Mouse (Mus musculus) cerebellum, postnatal 36 days (tissue): ENCODE measurements around the gene Sorcs1.
A peak's percentile ranks its signal among the peaks of the same experiment; 100 is the strongest.

Experiments
- DNase-seq, 2 experiments: peaks; one replicate each; pipeline ENCODE4 v3.0.0; 2021 to 2022; ENCODE audit warnings: mixed read lengths in 2 of 2

The Sorcs1 gene

DNA sequence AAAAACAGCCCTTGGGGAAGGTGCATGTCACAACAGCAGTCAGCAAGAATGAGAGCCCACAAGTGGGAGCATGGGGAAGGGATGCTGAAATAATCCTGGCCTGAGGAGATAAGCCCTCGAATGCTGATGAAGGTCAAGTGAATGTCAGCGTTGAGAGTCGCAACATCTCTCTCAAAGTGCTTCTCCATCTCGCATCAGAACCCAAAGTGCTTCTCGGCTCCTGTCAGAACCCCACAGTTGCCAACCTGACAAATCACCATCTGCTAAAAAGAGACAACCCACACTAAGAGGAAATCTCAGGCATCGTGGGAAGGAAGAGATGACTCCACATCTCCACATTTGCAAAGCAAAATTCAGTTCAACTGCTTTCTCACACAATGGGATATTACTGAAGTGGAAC lies 119.7 kb downstream of the Sorcs1 start:
- no peak for DNase-seq

DNA sequence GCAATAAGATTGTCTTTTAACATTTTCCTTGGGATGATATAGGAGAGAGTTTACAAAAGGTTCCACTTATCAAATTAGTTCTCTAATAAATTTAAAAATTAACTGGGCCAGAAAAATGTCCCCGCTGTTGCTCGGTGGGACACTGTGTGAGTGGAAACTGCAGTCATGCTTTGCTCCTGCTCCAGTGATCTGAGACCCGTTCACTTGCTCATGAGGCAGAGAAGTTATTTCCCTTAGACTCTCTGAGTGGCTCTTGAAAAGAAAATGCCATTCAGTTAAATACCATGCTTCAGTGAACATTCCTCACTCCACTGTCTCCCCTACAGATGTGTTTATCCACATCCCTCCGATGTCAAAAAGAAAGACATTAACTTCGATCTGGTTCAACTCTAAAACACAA lies 144.4 kb downstream of the Sorcs1 start:
- no peak for DNase-seq

DNA sequence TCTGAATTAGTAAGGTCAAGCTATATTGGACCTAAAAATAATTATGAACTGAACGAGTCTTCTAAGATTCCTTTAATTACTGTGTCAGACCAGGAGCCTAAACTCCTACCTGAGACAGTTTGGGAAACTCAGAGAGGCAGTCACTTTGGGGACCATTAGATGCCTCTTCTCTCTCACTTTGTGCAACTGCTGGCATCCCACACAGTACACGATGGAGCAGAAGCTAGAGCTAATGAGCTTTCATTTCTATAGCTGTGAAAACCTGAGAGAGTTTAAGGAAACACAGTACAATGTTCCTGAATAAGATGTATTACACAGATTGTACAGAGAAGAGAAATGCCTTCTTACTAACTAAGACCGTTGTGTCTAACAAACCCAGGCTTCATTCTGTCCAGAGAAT lies 150.6 kb downstream of the Sorcs1 start:
- no peak for DNase-seq

DNA sequence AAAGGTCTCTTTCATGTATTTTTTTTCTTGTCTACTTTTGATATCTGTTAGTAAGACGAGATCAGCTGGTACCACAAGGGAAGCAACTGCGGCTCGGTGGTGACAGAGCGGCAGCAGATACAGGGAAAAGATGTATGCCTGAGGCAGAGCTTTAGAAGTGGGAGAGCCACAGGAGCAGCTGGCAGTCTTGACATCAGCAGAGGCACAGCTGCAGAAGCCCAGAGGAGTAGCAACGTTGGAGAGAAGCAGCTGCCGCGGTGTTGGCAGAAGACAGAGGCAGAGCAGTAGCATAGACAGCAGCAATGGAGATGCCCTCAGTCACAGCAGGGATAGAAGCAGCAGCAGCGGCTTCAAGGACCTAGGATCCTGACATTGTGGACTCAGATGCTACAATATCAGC lies 152.4 kb downstream of the Sorcs1 start:
- no peak for DNase-seq

DNA sequence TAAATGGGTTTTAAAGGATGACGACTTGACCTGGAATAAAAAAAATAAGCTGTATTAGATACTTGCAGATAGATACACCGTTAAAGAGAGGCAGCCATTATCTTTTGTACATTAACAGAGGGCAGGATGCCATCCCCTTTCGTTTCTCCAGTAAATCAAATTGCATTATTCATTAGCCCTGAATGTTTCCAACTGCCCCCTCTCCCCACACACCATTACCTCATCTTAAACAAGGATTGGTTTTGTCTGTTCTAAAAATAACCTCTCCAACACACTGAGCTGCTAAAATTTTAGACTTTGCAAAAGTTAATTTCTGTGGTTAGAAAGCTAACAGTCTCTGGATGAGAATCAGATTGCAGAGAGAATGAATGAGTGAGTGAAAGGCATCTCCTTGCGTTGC lies 156.5 kb downstream of the Sorcs1 start:
- DNase-seq = no peak

DNA sequence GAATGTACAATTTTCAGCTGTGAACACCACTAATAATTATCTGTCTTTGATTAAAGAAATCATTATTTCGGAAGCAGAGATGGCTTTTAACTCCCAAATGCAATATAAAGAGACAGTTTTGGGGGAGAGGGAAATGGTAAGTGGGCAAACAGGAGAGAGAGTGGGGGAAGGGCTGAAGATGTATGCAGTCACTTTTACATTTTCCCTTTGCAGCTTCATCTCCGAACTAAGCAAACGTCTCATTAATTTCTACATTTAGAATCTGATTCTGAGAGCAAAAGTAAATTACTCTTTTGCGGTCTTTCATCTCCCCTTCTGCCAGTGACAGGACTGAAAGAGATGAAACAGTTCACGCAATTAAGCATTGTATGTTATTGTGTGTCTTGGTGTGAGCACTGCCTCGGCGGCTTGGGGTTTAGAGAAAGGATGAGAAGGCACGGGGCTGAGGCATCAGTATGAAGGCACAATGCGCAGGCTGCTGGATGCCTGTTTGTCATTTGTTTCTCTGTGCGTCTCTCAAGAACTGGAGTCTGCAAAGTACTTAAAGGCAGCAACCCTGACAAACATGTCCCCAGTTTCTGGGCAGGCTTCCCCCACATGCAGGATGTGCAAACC lies 163.3 kb downstream of the Sorcs1 start:
- DNase-seq = no peak

DNA sequence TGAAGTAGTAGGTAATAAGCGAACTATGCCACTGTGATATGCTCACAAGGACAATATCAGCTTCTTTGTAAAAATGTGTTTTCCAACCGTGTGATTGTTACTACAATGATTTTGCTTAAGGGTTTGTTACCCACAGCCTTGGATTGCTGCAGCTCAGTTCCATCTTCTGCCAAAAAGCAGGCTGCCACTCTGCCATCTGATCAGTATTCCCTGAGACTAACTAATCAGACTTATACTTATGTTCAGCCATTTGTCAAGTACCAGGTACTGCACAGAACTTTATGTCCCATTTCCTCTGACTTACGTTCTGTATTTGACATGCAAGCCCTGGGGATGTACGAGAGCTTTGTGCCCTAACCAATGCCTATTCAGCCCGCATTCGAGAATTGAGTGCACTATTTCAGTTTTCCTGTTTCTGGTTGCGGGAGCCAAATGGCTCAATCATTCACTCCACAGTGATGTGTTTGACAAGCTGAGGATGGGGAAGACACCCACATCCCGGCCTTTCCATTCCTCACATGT lies 164.1 kb downstream of the Sorcs1 start:
- no peak for DNase-seq

DNA sequence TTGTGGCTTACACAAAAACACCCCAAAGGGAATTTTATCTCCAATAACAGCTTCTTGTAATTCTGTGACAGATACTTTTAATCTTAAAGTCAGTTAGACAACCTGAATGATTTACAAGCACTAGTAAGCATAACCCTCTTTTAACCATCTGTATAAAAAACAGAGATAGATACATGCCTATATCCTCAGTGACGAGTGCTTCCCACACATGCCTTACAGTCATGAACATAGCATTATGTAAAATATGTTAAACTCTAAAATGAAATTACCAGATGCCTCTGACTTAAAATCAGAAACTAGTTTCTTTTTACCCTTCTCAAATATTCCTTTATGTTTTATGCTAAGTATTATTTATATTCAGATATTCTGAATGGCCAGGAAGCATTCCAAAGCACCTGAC lies 175.6 kb downstream of the Sorcs1 start:
- no peak for DNase-seq

DNA sequence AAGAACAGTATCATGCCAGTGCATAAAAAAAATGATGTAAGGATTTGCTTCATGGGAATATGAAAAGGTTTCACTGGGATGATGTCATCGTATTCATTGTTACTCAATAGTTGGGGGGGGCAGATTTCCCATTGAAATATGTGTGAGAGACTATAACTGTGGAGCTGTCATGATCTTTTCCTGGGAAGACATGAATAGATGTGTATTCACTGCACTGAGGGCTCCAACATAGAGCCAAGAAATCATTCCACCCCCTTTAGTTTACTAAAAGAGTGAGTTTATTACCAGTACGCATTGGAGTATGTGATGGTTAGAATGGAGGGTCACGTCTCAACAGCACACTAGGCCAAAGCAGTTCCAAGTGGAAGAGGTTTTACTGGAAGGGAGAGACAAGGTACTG lies 187.3 kb downstream of the Sorcs1 start:
- no peak for DNase-seq

DNA sequence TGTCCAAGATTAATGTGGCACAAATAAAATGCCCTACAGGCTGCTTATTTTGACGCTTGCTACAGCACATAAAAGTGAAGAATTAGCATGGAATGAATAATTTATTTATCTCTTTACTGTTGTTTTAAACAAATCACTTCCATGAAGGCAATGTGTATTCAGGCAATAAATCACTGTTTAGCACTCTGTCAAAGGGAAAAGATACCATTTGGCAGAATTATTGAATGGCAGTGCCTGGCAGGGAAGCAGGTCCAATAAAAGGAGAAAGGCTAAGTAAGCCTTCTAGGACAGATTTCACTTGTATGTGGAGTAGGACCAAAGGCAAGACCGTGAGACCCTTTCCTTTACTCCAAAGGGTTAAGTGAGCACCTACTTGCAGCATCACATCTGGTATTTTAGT lies 187.7 kb downstream of the Sorcs1 start:
- no peak for DNase-seq

DNA sequence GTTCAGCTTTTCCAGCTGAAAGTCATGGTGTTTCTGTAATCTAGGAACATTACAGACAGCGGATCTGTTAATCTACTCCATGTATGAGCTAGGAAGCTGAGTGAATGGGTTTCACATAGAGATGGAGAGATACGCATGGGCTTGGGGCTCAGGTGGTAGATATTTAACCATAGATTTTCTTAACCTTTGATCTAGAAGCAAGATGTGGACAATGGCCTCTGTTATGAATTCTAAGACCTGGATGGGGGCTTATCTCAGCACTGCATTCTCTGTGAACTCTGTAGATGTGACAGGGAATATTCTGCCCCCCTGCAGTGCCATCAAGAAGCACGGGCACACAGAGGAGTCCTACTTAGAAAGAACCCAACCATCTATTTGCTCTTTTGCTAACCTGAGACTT lies 188.7 kb downstream of the Sorcs1 start:
- DNase-seq = no peak

DNA sequence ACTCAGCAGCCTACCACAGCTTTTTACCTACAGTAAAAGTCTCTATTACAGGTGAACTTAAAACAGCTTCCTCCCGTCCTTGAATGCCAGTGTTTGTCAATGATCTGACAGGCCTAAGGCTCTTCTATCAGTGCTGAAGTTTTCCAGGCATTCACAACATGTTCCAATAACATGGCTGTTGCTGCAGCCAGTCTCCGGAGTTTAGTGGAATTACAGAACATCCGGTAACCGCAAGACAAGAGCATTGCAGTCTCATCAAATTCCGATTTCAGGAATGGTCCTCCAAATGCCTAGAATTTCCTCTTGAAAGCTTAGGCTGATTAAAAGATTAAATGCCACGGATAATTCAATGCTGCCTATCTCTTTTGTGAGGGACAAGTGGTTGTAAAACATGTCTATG lies 190.0 kb downstream of the Sorcs1 start:
- no peak for DNase-seq

DNA sequence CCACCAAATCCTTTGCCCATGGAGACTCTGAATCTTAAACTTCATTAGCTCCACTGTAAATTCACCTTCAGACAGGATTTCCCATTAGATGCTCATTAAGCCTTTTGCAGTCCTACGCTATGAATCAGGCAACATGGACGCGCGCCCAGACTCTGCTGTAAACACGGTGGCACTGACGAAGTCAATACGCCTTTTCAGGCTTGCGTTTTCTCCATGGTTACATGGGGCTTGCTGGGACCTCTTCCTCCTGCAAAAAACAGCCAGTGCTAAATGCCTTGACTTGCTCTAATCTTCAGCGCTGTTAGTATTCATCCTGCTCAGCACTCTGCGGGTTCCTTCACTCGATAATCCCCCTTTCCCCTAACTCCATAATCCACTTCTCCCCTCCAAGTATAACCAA lies 190.7 kb downstream of the Sorcs1 start:
- DNase-seq = peak; percentile 19 to 20

DNA sequence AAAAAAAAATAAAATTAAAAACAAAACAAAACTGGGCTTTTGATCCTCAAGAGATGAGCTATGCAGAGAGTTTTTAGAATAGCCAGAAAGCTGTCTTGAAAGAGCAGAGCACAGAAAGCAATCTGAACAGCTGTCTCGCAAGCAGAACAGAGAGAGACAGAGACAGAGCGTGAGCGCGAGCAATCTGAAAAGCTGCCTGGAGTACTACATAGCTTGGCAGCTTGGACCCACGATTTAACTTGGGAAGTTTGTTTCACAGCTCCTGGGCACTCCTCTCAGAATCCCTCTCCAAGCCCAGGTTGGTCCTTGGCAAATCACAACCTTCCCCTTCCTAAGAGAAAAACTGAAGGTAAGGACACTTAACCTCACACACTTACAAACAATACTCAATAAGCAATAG lies 192.1 kb downstream of the Sorcs1 start:
- no peak for DNase-seq

DNA sequence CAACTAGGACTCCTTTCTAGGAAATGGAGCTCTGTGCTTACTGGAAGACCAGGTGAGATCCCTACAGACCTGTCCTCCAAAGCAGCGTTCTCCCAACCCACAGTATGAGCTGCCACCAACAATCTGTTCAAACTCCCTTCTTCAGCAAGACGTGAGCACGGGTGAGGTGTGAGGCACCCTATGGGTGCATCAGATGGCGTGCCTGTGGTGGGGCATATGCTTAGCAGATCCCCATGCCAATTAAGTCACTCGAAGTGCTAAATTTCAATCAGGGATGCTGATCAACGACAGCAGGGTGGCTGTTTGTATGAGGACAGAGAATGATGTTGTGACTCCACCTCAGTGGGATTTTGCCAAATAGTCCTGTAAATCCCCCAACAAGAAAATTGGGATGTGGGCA lies 201.7 kb downstream of the Sorcs1 start:
- peak; percentile 66 for DNase-seq

DNA sequence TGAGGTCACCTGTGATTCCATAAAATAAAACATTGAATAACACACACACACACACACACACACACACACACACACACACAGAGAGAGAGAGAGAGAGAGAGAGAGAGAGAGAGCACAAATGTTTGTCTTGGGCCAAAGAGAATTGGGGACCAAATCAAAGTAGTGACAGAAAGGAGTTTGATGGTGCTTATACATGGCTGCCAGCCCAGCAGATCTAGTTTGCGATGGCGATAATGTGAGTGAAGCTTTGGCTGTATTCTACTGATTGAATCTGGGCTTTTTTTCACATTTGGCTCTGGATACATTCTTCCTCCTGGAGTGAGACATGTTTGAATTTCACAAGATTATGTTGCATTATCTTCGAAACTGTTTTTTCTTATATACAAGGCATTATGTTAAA lies 209.9 kb downstream of the Sorcs1 start:
- no peak for DNase-seq

DNA sequence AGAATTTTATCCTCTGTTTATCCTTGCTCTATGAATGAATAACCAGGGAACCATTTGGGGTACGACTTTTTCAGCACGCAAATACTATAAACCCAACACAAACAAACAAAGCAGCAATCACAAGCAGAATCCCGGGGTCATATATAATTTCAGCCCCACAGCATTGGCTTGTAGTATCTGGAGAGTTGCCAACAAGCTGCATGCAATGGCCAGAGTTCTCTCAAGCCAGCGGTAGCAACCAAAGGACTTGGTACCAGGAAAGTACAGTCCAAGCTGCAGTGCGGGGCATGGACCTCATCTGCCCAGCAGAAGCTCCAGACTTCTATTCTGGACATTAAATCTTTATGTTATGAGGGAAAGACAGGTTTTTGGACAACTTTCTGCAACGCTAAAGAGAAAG lies 213.6 kb downstream of the Sorcs1 start:
- no peak for DNase-seq

DNA sequence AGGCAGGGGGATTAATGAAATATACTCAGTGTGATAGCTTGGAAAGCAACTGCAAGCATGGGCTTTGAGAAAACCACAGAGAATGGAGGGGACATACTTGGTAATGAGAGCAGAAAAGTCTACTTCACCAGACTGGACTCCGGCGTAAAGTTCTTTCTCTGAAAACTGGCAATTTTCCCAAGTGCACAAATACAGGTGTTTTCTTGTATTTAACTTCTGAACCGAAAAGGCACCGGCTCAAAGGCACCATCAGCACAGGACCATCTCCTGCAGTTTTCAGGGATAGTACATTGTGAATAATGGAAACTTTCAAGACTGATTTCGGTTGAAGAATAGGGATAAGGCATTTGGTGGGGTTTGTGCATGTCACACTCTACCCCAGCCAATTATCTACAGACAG lies 219.9 kb downstream of the Sorcs1 start:
- no peak for DNase-seq

DNA sequence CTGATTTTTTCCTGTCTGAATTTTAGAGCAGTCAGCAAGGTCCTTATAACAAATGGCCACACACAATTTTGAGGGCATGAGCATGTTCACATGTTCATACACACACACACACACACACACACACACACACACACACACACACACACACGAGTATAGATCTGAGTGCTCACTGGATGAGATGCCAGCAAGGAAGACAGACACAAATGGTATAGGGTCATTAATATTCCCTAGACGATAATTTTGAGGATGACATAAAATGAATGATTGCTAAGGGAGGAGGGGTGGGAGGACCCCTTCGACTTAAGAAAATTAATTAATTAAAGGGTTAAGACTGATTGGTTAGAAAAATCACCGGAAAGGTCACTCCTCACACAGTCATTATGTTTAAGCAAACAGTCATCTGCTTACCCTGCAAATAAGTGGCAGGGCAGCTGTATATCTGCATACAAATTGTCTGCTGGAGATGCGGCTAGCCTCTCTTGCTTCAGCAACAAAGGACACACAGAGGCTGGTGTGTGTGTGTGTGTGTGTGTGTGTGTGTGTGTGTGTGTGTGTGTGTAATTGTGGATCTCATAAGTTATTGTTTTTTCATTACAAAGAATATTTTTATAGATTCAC lies 221.1 kb downstream of the Sorcs1 start:
- no peak for DNase-seq

DNA sequence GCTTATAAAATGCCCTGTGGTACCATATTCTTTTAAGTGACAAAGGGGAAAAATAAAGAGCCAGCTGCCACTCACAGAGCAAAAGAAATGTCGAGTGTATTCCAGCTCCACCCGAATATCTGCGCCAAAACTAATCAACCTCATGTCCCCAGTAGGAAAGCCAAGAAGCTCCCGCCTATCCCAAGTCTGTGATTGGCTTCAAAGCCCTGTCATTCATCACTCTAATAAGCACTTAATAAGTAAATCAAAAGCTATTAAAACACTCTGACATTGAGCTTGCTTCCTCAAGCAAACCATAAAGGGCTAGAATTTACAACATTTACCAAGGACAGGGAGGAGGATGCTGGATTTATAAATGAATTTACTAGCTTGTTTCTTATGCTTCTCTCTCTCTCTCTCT lies 237.3 kb downstream of the Sorcs1 start:
- DNase-seq = no peak

DNA sequence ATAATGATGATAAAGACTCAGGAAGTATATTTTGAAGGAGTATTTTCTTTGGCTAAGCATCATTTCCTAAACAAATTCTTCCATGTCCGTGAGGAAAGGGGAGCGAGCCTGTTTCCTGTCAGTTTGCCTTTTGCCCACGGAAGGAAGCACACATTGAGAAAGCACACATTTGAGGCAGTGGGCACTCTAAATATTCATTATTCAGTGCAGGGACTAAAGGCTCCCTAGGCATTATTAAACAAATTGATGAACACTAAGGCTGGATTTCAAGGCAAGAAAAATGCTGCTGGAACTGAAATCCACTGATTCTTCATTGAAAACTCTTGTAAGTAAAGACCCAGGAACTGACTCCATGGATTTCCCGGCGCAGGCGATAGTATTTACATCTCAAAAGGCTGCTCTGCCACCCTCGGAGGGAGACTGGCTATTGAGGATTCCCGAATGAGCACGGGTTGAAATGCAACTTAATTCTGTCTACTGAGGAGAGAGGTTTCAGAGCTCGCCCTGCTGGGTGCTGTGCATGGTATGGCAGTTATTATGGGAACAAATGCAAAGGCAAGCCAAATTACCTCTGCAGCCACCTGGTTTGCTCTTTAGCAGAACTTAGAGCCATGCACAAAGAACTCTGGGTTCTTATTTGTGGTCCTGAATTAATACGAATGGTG lies 238.1 kb downstream of the Sorcs1 start:
- no peak for DNase-seq

DNA sequence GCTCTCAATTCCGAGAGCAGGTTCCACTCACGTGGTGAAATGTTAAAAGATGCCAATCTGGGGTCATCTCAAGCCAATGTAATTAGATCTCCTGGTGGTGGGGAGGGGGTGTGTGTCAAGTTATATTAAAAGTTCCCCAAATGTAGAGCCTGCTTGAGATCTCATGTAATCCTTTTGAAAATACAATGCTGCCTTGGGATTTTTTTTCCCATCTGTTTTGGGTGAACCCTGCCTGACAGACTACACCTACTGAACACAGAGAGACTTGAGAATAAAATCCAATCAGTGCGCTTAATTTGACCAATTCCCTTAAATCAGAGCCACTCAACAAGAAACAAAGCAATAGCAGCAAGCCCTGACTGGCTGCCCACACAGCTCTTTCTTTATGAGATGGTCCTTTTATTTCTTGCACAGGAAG lies 239.0 kb downstream of the Sorcs1 start:
- DNase-seq = no peak

DNA sequence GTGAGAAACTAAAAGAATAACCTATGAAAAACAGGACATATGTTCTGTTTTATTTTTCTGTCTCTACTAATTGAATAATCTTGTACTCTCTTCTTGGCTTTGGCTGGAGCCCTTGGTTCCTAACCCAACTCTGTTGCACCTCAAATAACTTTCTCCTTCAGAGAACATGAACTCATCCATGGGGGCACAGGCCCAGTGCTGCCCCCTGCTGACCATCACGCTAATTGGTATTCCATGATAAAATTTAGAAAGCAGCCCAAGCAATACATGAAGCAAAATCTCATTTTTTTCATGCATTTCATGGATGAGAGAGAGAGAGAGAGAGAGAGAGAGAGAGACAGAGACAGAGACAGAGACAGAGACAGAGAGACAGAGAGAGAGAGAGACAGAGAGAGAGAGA lies 255.5 kb downstream of the Sorcs1 start:
- DNase-seq = no peak

DNA sequence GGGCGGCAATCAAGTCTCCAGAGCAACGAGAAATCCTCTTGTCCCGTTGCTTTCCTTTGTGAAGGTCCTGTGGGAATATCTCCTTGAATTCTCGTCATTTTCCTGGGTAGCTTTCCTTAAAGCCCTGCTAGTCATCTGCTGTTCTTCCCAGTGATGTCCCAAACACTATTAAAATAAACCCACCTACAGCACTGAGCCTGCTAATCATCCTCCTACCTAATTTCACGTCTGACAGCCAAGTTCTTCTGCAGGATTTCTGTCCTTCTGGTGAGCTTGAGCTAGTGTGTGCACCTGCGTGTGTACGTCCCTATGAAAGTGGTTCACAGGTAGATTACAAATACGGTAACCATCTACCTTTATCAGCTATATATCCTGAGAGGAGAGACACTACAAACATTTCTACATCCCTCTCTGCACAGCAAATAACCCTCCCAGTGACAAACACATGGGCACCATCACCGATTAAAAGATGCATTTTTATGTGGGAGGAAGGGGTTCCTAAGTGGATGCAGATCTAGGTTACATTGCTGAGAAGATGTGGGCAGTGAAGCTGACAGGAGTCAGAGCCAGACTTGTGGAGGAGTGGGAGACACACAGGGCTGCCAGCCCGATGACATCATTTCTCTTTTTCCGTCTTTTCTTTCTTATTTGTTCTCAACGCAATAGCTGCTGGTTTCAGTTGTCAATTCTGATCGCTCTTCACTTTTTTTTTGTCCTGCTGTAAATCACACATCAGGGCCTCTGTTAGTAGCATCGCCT lies 259.3 kb downstream of the Sorcs1 start:
- DNase-seq = no peak
